Mouse (Mus musculus) frontal cortex, adult 2 months (tissue): ENCODE results near the gene Gm45717. TPM values are rescaled to one million over a fixed set of nuclear protein-coding genes. Genes with fewer than 3 reads are reported as not detected.
"Not testable (repeated sequence)": the region's sequence is repeated elsewhere in the genome, so short reads cannot be mapped to it uniquely, and the experiment has no call there.

Experiments
- DNase-seq, 2 experiments: peaks; one replicate each; pipeline ENCODE4 v3.0.0; 2022; ENCODE audit warnings: low spot score in 1 of 2; ENCODE audit errors: extremely low spot score in 1 of 2
- polyA plus RNA-seq: library from polyadenylated mRNA; depleted of rRNA; stranded (reverse); fragments of >200 nt; gene quantifications from 2 replicates; pipeline ENCODE4 v1.2.3, GENCODE M21; 2012; rRNA removed

The Gm45717 gene
- not detected in 2 replicates for polyA plus RNA-seq

DNA sequence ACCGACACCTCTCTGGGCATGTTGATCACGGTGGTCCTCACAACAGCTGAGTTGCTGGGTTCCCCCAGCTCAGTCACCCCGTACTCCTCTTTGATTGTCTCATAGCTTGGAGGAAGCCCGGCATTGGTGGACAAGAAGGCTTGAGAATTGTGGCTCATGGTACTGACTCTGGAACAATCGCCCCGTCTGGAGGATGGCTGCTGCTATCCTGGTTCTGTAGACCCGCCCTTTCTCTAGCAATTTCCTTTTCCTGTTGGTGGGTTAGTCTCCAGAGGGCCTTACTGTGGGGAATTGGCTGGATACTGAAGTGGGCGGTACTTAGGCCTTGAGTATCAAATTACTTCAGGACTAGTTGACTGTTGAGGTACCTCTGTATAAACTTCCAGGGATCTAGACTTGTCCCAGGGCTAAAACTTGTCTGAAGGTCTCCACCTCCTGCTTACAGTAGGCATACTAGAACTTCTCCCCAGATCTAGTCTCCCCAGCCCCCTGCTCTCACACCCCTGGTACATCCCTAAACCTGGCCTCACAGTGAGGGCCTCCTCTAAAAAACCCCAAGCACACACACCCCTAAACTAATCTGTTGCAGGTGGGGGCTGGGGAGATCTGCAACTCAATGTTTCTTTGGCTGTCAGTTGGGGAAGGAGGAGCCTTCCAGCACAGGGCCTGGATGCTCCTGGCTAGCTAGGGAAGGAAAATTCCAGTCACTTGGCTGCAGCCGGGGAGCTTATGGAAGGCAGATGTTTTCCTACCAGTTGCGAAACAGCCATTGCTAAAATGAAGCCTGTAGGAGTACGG is at the start of gene Gm45717, which contains the start of gene Ifitm2:
TSS of gene Gm45717 (minus strand) at position 180 of the 798 bp plus-strand sequence.
TSS of gene Ifitm2 (minus strand) at position 230 of the 798 bp plus-strand sequence.
- DNase-seq = peak in 1 of 2 experiments; percentile 65

DNA sequence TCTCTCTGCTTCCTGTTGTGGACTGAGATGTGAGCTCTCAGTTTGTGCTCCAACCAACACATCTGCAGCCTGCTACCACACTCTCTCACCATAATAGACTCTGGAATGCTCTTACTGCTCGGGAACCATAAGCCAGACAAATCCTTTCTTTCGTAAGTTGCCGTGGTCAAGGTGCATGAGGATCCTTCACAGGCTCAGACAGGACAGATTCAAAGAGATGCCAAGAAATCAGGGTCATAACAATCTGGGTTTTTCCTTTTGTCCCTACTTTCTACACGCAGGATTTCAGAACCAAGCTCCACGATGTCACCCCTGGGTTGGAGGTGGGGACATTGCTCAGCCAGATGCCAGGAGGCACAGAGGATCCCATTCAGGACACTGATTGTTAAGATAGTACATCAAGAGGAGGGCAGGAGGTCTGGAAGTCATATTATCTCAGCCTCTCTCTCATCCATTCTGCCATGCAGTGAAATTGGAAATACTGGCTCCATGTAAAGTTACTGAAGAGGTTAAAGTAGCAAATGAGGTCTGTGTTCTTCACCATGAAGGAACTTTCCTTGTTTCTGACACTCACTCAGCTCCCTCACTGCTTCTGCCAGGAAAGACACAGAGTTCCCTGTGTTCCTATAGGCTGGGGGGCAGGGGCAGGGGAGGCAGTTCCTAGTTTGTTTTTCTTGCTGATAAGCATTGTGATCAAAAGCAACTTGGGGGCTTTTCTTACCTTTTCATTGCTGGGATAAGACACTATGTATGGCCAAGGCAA is 47.7 kb upstream of the Gm45717 start:
- no peak for DNase-seq

DNA sequence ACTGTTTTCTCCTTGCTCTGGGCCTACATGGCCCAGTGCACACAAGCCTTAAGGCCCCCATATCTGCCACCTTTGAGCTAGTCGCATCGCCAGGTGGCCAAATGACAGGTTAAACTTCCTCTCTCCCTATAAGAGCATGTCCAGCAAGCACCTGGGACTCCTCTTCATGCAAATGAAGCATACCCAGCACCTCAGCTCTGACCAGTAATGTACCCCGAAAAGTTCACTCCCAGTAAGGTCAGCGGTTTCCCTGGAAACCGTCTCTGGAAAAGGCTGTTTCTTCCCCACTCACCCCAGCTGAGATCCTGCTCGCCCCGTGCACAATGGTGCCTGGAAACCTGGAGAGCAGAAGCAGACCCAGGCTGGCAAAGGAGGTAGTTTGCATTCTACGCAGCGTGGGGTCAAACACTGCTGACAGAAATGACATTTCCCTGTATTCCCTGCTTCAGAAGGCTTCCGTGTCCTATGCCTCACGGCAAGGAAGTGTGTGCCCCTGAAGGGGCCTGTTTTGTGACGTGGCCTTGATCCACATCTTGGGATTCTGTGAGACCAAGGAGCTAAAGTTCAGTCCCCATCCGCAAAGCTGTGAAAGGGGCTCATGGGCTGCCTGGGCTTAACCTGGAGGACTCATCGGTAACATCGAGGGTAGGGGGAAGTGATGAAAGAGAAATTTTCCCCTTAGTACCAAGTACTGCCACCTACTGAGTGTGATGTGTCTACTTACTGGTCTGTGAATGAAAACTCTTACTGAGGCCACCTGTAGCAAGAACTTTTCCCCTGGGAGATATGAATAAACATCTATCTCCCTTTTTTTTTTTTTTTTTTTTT is 45.4 kb upstream of the Gm45717 start:
- DNase-seq = no peak

DNA sequence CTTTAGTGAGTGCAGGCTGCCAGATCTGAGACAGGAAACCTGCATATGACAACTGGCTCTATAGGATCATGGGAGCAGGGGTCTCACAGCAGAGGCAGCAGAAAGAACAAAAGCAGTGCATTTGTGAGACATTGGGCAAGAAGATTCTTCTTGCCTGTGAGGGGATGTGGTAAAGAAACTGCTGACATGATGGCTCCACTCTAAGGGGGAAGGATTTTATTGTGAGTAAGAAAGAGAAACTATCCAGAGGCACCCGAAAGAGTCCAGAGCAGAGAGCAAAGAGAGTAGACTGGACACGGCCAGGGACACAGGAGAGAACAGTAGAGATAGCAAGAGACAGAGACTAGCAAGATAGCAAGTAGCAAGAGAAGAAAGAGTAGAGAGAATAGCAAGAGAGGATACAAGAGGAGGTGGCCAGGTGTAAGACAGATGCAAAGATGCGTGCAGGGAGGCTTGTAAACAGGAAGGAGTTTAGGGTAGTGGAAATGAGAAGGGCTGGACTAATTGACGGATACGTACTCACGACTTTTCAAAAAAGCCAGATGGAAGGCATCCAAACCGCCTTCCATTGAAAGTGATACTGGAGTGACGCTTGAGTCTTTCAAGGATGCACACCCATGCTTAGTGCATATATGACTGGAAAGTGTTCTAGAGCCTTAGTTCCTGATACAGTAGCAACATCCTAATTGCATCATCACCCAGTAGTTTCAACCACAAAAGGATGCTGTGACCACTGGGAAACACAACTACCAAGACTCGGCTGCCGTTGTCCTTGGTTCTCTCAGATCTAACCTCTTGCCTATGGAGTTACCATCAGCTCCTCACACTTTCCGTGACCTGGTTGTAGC is 43.3 kb upstream of the Gm45717 start:
- DNase-seq = no peak

DNA sequence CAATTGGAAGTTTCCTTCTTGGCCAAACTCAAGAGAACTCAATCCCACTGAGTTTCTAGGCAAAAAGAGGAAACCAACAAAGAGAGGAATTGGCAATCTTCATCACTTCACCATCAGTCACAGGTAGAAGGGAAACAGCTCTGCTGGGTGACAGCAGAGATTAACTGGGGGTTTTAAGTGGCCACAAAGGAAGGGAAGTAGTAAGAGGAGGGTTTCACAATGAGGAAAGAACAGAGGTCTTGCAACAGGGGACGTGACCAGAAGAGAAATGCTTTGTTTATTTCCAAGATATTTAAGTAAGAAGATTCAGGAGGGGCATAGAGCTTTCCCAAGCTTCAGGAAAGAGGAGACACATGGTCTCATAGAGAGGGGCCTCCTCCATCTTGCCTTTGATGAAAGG is 42.1 kb upstream of the Gm45717 start:
- no peak for DNase-seq

DNA sequence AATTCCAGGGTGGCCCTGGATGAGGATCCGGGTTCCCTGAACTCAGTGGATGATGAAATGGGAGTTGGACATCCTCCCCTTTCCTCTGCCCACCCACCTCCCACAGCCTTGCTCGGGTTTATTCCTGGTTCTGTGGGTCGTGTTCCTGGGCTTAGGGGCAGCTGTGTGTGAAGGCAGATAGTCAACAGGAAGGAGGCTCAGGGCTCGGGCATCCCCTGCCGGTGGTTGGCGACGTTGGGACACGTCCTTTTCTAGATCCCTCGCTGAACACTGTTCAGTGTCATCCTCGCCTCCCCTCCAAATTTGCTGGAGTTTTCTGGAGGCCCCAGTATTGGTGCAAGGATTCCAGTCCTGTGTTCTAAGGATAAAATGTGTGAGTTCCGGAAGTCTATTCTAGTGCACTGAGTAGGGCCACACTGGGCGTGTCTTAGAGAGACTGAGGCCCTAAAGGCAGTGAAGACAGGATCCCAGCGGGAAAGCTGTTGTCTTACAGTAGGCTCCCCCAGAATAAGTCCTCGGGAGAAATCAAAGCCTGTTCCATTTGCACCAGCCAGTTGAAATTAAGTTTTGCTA is 35.5 kb upstream of the Gm45717 start:
- DNase-seq = no peak

DNA sequence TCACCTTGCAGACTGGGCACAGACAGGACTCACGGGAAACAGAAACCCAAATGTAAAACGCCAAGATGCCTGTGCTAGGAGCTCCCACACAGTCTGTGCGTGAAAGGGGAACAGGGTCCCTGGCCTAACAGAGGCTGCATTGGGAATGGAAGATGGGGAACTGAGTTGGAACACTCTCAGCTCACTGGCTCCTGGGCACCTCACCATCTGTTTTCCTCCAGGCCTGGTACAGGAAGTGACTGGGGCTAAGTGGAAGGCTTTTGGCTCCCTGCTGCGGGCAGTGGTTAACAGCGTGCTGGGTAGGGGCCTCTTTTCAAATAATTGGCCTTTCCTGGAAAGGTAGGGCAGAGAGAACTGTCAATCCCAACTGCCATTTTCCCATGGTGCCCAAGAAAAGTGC is 34.9 kb upstream of the Gm45717 start:
- no peak for DNase-seq

DNA sequence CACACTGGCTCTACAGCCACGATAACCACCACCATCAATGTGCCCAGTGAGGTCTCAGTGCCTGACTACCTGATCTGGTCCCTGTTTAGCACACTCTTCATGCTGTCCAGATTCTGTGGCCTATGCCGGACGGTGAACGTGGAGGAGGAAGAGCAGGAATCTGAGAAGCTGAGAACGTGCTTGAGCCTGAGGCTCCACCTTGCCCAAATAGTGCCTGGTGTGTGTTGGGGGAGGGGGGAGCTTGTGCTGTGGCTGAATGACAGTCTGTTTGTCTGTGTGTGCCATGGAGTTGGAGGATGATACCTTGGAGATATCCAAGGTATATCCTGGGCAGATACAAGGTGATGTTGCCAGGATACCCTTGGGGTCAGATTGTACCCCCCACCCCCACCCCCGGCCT is 34.4 kb upstream of the Gm45717 start:
- DNase-seq = no peak

DNA sequence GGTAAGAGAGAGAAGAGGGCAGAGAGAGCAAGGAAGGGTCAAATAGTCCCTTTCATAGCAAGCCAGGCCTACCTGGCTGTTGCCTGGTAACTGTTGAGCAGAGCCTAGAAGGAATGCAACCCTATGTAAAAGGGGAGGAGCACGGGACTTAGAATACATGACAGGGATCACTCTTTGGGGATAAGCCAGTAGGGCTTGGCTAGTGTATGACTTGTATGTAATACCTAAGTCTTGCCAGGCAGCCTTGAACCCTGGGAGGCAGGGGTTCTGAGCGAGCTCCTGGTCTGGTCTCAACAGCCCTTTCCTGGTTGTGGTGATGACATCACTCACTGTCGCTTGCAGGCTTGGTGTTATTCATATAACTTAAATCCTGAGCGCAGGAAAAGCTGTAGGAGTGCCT is 33.3 kb upstream of the Gm45717 start:
- DNase-seq = no peak

DNA sequence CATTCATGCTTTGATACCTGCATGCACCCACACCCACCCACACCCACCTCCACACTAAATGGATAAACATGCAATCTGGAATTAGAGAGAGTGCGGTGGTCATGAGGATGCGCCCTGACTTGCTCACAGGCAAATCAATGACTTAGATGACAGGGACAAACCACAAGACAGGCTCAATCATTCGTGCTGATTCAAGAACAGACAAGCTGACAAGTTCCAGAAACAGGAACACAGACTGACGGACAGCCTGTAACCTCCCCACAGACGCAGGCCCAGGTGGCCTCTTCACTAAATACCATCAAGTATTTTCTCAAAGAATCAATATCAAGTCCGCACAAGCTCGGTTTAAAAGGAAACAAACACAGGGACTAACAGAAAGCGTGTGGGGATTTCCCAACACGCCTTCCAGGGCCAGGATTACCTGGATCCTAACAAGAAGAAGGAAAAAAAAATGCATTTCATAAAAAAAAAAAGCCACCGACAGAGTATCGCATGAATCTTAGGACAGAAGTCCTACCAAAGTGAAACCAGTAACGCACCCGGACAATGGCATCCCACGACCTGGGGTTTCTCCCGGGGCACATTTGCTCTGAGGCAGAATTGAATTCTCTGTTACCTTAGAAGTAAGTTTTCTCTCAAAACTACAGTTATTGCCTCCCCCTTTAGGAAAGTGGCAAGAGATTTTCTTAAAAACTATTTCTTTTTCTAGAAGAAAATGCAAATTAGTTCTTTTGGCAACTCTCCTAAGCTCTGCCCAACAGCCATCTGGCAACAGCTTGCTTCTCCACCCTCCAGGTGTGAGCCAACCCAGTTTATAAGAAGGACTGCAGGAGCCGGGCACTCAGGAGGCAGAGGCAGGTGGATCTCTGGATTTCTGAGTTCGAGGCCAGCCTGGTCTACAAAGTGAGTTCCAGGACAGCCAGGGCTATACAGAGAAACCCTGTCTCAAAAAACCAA is 31.7 kb upstream of the Gm45717 start:
- peak in 1 of 2 experiments; percentile 72 for DNase-seq

DNA sequence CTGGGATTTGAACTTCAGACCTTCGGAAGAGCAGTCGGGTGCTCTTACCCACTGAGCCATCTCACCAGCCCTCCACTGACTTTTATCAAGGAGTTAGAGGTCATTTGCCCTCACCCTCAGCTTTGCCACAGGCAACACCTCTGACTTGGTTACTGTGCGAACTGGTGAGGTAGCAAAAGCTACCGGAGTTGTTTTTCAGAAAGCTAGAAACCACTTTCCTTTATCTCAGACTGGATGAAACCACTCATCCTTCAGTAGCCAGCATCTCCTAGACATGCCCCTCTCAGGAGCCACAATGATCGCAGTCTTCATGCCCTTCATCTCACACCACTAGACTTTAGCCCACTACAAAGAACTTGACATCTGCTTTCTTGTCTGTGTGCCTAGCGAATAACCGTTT is 27.2 kb upstream of the Gm45717 start:
- DNase-seq = no peak

DNA sequence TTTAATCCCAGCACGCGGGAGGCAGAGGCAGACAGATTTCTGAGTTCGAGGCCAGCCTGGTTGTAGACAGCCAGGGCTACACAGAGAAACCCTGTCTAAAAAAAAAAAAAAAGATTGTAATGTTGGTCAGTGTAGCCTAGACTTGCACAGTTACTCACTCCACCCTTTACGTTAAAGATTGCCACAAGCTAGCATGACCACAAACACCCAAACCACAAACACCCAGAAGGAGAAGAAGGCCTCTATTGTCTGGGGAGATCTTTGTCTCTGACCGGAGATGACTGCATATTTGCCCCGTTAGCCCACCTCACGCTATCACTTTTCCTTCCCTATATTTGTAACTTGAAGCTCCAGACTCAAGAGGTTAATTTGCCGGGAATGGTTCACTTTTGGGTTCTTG is 26.0 kb upstream of the Gm45717 start:
- DNase-seq = no peak

DNA sequence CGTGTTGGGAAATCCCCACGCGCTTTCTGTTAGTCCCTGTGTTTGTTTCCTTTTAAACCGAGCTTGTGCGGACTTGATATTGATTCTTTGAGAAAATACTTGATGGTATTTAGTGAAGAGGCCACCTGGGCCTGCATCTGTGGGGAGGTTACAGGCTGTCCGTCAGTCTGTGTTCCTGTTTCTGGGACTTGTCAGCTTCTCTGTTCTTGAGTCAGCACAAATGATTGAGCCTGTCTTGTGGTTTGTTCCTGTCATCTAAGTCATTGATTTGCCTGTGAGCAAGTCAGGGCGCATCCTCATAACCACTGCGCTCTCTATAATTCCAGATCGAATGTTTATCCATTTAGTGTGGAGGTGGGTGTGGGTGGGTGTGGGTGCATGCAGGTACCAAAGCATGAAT is 21.0 kb upstream of the Gm45717 start:
- not testable (repeated sequence) for DNase-seq

DNA sequence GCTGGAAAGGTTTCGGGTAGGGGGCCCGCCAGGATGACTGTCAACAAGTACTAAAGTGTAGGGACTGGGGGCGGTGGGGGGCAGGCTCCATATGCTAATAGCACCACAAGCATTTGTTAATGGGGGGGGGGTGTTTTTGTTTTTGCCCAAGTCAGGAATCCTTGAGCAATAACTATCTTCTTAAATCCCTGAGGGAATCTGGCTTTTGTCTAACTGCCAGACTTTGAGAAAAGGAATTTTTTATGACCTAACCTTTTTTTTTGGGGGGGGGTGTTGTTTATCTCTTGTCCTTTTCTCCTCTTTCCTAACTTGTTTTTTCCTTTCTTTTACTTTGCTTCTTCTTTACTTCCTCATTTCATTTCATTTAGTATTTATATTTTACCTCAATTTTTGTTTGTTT is 19.7 kb upstream of the Gm45717 start:
- DNase-seq = no peak

DNA sequence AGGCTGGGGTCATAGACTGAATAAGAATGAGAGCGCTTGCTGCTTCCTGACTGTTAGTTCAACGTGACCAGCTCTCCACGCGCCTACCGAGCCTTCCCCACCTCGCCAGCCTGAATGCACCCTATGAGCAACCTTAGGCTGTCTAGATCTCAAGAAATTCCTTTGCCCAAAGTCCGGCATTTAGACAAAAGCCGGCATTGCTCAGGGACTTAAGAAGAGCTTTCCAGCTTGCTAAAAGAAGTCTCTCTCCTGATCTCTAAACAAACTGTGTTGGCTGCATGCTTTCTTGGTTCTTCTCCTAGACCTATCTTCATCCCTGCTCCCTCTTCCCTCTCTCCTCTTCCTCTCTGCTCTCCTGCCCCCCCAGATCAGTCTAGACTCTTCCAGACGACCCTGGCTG is 19.2 kb upstream of the Gm45717 start:
- no peak for DNase-seq

DNA sequence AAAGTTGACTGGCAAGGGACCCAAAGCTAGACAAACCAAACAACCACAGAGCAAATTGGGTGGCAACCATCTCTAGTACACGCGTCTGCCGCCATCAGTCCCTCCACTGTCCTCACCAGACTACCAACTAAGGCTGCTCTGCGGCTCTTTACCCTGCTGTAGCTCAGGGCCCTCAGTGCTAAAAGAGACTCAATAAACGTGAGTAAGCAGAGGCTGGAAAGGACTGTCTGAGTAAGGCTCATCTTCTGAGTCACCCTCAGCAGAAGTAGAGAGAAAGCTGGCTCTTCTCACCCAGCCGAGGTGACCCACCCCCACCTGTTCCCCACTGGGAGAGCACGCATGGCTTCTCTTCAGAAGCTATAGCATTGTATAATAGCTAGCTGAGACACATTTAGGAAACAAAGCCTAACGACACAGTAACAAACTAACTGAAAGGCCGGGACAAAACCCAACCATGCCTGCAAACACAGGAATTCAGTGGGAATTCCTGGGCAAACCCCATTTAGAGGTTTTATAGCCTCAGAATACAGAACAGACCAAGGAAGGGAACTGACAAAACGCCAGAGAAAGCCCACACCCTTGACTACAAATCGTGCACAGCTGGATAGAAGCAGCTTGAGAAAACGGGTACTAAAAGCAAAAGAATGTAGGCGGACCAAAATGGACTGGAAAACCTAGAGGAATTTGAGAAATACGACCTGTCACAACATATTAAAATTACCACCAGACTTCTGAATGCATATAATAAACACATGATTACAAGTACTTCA is 17.8 kb upstream of the Gm45717 start:
- DNase-seq = peak in 1 of 2 experiments; percentile 33

DNA sequence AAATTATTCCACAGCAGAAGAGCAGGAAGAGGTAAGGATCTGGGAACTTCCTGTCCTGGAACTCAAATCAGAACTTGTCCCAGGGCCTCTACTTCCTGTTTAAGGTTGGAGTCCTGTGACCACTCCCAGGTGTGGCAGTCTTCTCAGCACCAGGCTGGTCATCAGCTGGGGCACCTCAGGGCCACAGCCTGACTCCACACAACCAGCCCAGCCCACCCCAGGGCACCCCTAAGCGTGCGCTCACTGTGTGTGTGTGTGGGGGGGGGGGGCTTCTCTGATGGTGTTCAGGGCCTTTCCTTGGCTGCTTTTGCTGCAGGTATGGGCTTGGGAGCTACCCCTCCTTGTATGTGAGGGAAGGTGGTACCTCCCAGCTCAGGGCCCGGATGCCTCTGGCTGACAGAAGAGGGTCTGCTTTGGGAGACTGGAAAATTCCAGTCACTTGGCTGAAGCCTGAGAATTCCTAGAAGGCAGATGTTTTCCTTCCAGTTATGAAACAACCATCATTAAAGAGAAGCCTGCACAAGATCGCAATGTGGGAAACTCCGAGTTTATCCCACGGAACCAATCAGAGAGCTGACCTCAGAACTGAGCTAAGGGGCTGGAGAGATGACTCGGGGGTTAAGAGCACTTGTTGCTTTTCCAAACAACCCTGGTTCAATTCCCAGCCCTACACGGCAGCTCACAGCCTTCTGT is 15.9 kb upstream of the Gm45717 start:
- no peak for DNase-seq
